Mouse (Mus musculus): ENCODE data around the gene Sulf2. TPM values are rescaled to one million over a fixed set of nuclear protein-coding genes. Genes with fewer than 3 reads are reported as not detected.
"Not testable (repeated sequence)": the region's sequence is repeated elsewhere in the genome, so short reads cannot be mapped to it uniquely, and the experiment has no call there.

Gene Sulf2
- polyA plus RNA-seq, 1 experiment from 2014 or later = 33.2 TPM

DNA sequence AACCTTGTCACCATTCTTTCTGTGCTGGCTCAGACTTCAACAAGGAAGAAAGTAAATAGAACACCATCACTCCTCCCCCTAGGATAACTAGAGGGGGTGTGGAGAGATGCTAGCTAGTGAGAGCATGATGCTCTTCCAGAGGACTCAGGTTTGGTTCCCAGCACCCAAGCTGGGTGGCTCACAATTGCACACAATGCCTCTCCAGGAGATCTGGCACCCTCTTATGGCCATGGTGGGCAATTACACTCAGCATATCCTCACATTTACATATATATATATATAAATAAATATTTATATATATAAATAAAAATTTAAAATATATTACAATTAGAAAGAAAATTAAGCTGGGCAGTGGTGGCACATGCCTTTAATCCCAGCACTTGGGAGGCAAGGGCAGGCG lies 58.6 kb downstream of the Sulf2 start:
- Histone ChIP-seq H3K27me3 (replicated peaks; ENCODE audit: control insufficient read depth, insufficient read depth, low read length) (no peaks in the 10 kb centered on the region), H3K4me3 (ENCODE audit: low read depth, low read length) (no peak overlapping the region), H3K36me3 (ENCODE audit: control insufficient read depth, insufficient read depth, low read length) (no peaks in the 10 kb centered on the region), H3K27ac (ENCODE audit: low read depth, low read length) (no peak overlapping the region), H3K9me3 (replicated peaks; ENCODE audit: control insufficient read depth, low read length) (no peaks in the 10 kb centered on the region), H3K9ac (ENCODE audit: low read length) (no peak overlapping the region), H3K4me2 (ENCODE audit: low read length) (no peak overlapping the region), H3K4me1 (ENCODE audit: control insufficient read depth, insufficient read depth, low read length) (peaks cover 4% of the 10 kb centered on the region; the same call in 1 of the 2 replicates)
- DNase-seq (ENCODE audit: low spot score) (no peak), ATAC-seq (no peak)
- 97% methylated on average over 1 of the region's 1 CpGs for WGBS

DNA sequence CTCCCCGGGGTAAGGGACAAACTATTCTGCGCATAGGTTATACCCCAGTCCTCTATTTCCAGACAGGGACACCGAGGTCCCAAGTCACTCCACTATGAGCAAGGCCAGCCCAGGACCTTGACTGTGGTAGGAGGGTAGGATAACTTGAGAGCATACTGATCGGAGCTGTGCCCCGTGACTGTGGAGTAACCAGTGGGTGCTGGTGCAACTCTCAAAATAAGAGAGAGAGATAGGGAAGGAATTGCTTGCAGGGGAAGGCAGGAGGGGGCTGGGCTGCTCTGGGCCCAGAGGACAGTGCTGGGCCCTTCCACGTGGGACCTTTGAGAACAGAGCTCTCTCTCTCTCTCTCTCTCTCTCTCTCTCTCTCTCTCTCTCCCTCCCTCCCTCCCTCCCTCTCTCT lies 59.2 kb downstream of the Sulf2 start:
- H3K27ac ChIP-seq (ENCODE audit: low read depth, low read length) = no peak overlapping the region
- H3K36me3 ChIP-seq (ENCODE audit: control insufficient read depth, insufficient read depth, low read length) = no peaks in the 10 kb centered on the region
- DNase-seq (ENCODE audit: low spot score) (no peak), ATAC-seq (no peak)
- H3K9ac ChIP-seq (ENCODE audit: low read length) = no peak overlapping the region
- H3K4me3 ChIP-seq (ENCODE audit: low read depth, low read length) = no peak overlapping the region
- 93% methylated on average over 6 of the region's 6 CpGs for WGBS
- no peaks in the 10 kb centered on the region for H3K9me3 ChIP-seq (replicated peaks; ENCODE audit: control insufficient read depth, low read length)
- no peak overlapping the region for H3K4me2 ChIP-seq (ENCODE audit: low read length)
- H3K27me3 ChIP-seq (replicated peaks; ENCODE audit: control insufficient read depth, insufficient read depth, low read length) = no peaks in the 10 kb centered on the region
- H3K4me1 ChIP-seq (ENCODE audit: control insufficient read depth, insufficient read depth, low read length) = peaks cover 4% of the 10 kb centered on the region; the same call in 1 of the 2 replicates

DNA sequence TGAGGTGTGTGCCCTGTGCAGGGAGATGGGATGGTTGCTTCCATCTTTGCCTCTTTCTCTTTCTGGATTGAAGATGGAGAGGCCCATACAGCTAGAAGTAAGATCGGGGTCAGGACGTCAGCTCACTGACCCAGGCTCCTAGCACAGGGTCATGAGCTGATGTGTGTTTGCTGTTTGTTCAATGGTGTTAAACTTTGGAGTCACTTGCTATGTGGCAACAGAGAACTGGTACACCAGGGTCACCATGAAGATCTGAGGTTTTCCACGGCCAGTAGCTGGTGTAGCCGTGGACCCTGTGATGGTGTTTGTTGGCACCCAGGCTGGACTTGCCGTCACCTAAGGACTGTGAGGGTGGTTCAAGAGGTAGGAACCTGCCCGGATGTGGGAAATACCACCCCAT lies 63.1 kb downstream of the Sulf2 start:
- H3K4me2 ChIP-seq (ENCODE audit: low read length) = no peak overlapping the region
- no peaks in the 10 kb centered on the region for H3K9me3 ChIP-seq (replicated peaks; ENCODE audit: control insufficient read depth, low read length)
- no peak overlapping the region for H3K4me3 ChIP-seq (ENCODE audit: low read depth, low read length)
- no peak overlapping the region for H3K27ac ChIP-seq (ENCODE audit: low read depth, low read length)
- no peaks in the 10 kb centered on the region for H3K4me1 ChIP-seq (ENCODE audit: control insufficient read depth, insufficient read depth, low read length)
- no peaks in the 10 kb centered on the region for H3K36me3 ChIP-seq (ENCODE audit: control insufficient read depth, insufficient read depth, low read length)
- DNase-seq (ENCODE audit: low spot score) = no peak
- 97% methylated on average over 6 of the region's 6 CpGs for WGBS
- no peak overlapping the region for H3K9ac ChIP-seq (ENCODE audit: low read length)
- no peak for ATAC-seq
- no peaks in the 10 kb centered on the region for H3K27me3 ChIP-seq (replicated peaks; ENCODE audit: control insufficient read depth, insufficient read depth, low read length)

DNA sequence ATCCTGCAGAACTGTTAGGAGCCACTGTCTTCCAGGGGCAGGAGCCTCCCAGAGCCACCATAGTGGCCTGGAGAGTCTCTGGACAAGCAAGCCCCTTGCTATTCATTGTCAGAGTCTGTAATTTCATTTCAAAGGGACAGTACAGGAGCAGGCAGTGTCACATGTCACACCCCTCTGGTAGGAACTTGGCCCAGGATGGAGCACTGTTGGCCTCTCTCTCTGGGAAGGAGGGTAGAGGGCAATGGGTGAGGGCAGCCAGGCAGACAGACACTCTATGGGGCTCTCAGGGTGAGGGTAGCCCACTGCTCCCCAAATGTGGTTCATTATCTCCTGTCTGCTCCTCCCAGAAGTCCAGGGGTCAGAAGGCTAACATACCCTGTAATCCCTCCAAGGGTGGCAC lies 63.9 kb downstream of the Sulf2 start:
- Histone ChIP-seq H3K9ac (ENCODE audit: low read length) (no peak overlapping the region), H3K27ac (ENCODE audit: low read depth, low read length) (no peak overlapping the region), H3K4me3 (ENCODE audit: low read depth, low read length) (no peak overlapping the region), H3K4me1 (ENCODE audit: control insufficient read depth, insufficient read depth, low read length) (no peaks in the 10 kb centered on the region), H3K27me3 (replicated peaks; ENCODE audit: control insufficient read depth, insufficient read depth, low read length) (no peaks in the 10 kb centered on the region), H3K9me3 (replicated peaks; ENCODE audit: control insufficient read depth, low read length) (no peaks in the 10 kb centered on the region), H3K4me2 (ENCODE audit: low read length) (no peak overlapping the region), H3K36me3 (ENCODE audit: control insufficient read depth, insufficient read depth, low read length) (0 out of 2 replicates have a peak, but pooled peaks cover 3% of the 10 kb centered on the region)
- DNase-seq (ENCODE audit: low spot score) (no peak), ATAC-seq (no peak)

DNA sequence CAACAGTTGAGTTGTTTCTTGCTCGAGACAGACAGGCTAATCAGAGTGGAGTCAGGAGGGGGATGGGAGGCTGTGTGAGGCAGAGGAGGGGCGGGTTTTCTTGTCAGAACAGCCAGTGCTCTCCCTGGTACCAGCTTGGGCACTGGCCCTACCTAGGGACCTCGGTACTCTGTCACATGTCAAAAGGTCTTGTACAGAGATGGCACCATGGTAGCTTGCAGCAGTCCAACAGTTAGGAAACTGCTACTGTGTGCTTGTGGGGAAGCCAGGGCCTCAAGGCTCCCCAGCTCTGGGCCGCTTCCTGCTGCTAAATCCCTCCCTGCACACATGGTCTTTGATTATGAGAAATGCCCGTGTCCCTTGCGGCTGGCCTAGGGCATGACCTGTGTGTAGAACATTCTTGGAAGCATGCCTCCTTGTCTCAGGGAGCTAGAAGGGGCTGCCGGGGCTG lies 65.3 kb downstream of the Sulf2 start:
- WGBS = 54% methylated on average over 7 of the region's 7 CpGs
- Histone ChIP-seq H3K4me1 (ENCODE audit: control insufficient read depth, insufficient read depth, low read length) (no peaks in the 10 kb centered on the region), H3K4me3 (ENCODE audit: low read depth, low read length) (no peak overlapping the region), H3K9me3 (replicated peaks; ENCODE audit: control insufficient read depth, low read length) (no peaks in the 10 kb centered on the region), H3K9ac (ENCODE audit: low read length) (no peak overlapping the region), H3K4me2 (ENCODE audit: low read length) (no peak overlapping the region), H3K27ac (ENCODE audit: low read depth, low read length) (no peak overlapping the region), H3K27me3 (replicated peaks; ENCODE audit: control insufficient read depth, insufficient read depth, low read length) (no peaks in the 10 kb centered on the region), H3K36me3 (ENCODE audit: control insufficient read depth, insufficient read depth, low read length) (0 out of 2 replicates have a peak, but pooled peaks cover 3% of the 10 kb centered on the region)
- ATAC-seq (no peak), DNase-seq (ENCODE audit: low spot score) (no peak)

DNA sequence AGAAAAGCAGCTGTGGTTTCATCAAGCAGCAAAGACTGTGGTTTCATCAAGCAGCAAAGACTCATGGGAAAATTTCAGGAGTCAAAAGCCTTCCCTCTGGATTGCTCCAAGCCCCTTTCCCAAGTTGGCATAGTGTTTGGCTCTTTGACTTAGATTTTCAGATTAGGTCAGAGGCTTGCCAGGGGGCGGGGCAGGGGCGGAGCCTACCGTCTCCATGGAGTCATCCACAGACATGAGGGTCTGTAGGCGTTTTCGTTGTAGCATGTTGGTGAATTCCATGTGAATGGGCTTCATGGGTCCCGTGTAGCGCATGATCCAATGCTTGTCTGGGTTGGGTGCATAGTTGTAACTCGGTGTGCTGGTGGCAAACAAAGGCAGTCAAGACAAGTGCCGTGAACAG lies 66.5 kb downstream of the Sulf2 start:
- 0 out of 2 replicates have a peak, but pooled peaks cover 3% of the 10 kb centered on the region for H3K36me3 ChIP-seq (ENCODE audit: control insufficient read depth, insufficient read depth, low read length)
- no peaks in the 10 kb centered on the region for H3K9me3 ChIP-seq (replicated peaks; ENCODE audit: control insufficient read depth, low read length)
- DNase-seq (ENCODE audit: low spot score) = no peak
- H3K27me3 ChIP-seq (replicated peaks; ENCODE audit: control insufficient read depth, insufficient read depth, low read length) = no peaks in the 10 kb centered on the region
- no peak for ATAC-seq
- no peaks in the 10 kb centered on the region for H3K4me1 ChIP-seq (ENCODE audit: control insufficient read depth, insufficient read depth, low read length)
- H3K9ac ChIP-seq (ENCODE audit: low read length) = no peak overlapping the region
- no peak overlapping the region for H3K4me2 ChIP-seq (ENCODE audit: low read length)
- no peak overlapping the region for H3K27ac ChIP-seq (ENCODE audit: low read depth, low read length)
- H3K4me3 ChIP-seq (ENCODE audit: low read depth, low read length) = no peak overlapping the region
- WGBS = 86% methylated on average over 9 of the region's 9 CpGs

DNA sequence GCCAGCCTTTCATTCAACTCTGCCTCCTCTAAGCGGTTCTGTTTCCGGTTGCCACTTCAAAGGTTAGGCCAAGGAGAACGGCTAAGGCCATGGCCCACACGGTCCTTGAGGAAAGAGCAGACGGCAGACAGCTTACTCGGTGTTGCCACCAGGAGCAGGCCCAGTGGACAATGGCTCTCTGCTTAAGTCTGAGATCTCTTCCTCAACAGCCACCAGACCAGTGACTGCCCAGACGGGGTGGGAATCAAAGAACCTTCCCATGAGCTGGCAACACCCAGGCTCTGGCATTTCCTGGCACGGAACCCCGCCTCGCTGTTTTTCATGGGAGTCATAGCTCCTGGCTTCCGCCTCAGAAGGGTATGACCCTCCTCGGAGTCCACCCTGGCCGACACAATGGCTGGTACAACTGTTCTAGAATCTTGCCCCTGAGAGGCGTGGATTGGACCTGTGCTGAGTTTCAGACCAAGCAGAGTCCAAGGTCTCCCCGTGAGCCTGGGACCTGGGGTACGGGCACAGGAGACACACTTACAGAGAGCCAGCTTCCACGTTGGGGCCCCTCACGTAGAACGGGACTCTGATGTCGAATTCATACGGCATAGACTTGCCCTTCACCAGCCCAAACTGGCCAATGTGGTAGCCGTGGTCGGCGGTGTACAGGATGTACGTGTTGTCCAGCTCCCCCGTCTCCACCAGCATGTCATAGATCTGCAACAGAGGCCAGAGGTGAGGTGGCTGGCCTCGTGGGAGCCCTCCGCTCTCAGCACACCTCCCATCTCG lies 68.8 kb downstream of the Sulf2 start:
- Histone ChIP-seq H3K9ac (ENCODE audit: low read length) (no peak overlapping the region), H3K36me3 (ENCODE audit: control insufficient read depth, insufficient read depth, low read length) (0 out of 2 replicates have a peak, but pooled peaks cover 3% of the 10 kb centered on the region), H3K9me3 (replicated peaks; ENCODE audit: control insufficient read depth, low read length) (no peaks in the 10 kb centered on the region), H3K27ac (ENCODE audit: low read depth, low read length) (no peak overlapping the region), H3K4me1 (ENCODE audit: control insufficient read depth, insufficient read depth, low read length) (no peaks in the 10 kb centered on the region), H3K4me2 (ENCODE audit: low read length) (no peak overlapping the region), H3K27me3 (replicated peaks; ENCODE audit: control insufficient read depth, insufficient read depth, low read length) (no peaks in the 10 kb centered on the region), H3K4me3 (ENCODE audit: low read depth, low read length) (no peak overlapping the region)
- no peak for DNase-seq (ENCODE audit: low spot score)
- no peak for ATAC-seq
- 90% methylated on average over 29 of the region's 29 CpGs for WGBS

DNA sequence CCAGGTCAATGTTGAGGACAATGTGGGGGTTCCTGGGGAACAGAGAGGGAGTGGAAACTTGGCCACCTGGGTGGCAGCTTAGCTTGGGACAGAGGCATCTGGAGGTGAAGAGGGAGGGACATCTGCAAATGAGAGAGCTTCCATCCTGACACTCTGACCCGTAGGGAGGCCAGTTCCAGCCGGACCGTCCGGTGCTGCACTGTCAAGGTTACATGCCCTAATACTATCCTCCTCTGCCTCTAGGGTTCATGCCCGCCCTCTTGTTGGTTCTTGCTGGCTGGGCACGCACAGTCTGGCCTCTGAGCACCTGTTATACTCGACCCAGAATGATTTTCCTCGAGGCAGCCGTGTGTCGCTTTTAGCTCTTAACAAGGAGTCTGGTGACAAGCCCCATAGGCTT lies 69.7 kb downstream of the Sulf2 start:
- WGBS = 94% methylated on average over 10 of the region's 10 CpGs
- Histone ChIP-seq H3K36me3 (ENCODE audit: control insufficient read depth, insufficient read depth, low read length) (0 out of 2 replicates have a peak, but pooled peaks cover 3% of the 10 kb centered on the region), H3K27ac (ENCODE audit: low read depth, low read length) (no peak overlapping the region), H3K4me1 (ENCODE audit: control insufficient read depth, insufficient read depth, low read length) (no peaks in the 10 kb centered on the region), H3K9me3 (replicated peaks; ENCODE audit: control insufficient read depth, low read length) (no peaks in the 10 kb centered on the region), H3K4me3 (ENCODE audit: low read depth, low read length) (no peak overlapping the region), H3K9ac (ENCODE audit: low read length) (no peak overlapping the region), H3K27me3 (replicated peaks; ENCODE audit: control insufficient read depth, insufficient read depth, low read length) (no peaks in the 10 kb centered on the region), H3K4me2 (ENCODE audit: low read length) (no peak overlapping the region)
- DNase-seq (ENCODE audit: low spot score) (no peak), ATAC-seq (no peak)

GRCm38 (mm10) chr2:166084964-166085363 lies 70.5 kb downstream of the Sulf2 start:
- not testable (repeated sequence) for H3K4me1 ChIP-seq (ENCODE audit: control insufficient read depth, insufficient read depth, low read length); H3K27me3 ChIP-seq (replicated peaks; ENCODE audit: control insufficient read depth, insufficient read depth, low read length); H3K27ac ChIP-seq (ENCODE audit: low read depth, low read length); H3K9me3 ChIP-seq (replicated peaks; ENCODE audit: control insufficient read depth, low read length); H3K36me3 ChIP-seq (ENCODE audit: control insufficient read depth, insufficient read depth, low read length); H3K9ac ChIP-seq (ENCODE audit: low read length); H3K4me3 ChIP-seq (ENCODE audit: low read depth, low read length); H3K4me2 ChIP-seq (ENCODE audit: low read length)
- 44% methylated on average over 6 of the region's 6 CpGs for WGBS
- ATAC-seq (peak; percentile 32; the same call in 1 of the 2 replicates), DNase-seq (ENCODE audit: low spot score) (peak; percentile 71)

Measured in forebrain, embryonic 14.5 days (tissue).